Mouse (Mus musculus) adrenal gland (tissue): ENCODE data around the gene Podnl1.

ENCODE experiments used
- microRNA-seq, 2 experiments: library from miRNA; unstranded; fragments of <30 nt; microRNA quantifications; one replicate each; pipeline ENCODE4; 2019

The Podnl1 gene

Small RNA genes within 50 kb of the gene (microRNA-seq; reads per million reads assigned to microRNA genes)
- gene Gm25110 (0 reads per million in 2 experiments), gene Mir181c (702 to 834 reads per million in 2 experiments), gene Mir181d (733 to 872 reads per million in 2 experiments), gene Mir709 (0 reads per million in 2 experiments)
